Mouse (Mus musculus) left cerebral cortex, postnatal 36 days (tissue): ENCODE data around the gene Adgrb3. TPM values are rescaled to one million over a fixed set of nuclear protein-coding genes. Genes with fewer than 3 reads are reported as not detected.

Source experiments
- DNase-seq, 2 experiments: peaks; one replicate each; pipeline ENCODE4 v3.0.0; 2021 to 2022; ENCODE audit warnings: low spot score in 2 of 2, mixed read lengths in 1 of 2
- intact Hi-C: fragments of 180-260 bp; cut with DNase I; formaldehyde crosslinking; loops from one replicate; pipeline ENCODE4 v1.15.1; 2025
- total RNA-seq, 2 experiments: library from RNA; stranded (reverse); gene quantifications; 2 replicates each; pipeline ENCODE4 v1.2.3; 2021

Gene Adgrb3
- total RNA-seq, 2 experiments from 2014 or later: 102 to 114 TPM

GRCm38 (mm10) chr1:25415084-25415483, 414.4 kb downstream of the Adgrb3 start:
- intact Hi-C loops: no loop called here

GRCm38 (mm10) chr1:25364186-25364585, 465.3 kb downstream of the Adgrb3 start:
- DNase-seq: no peak
- intact Hi-C loops: no loop called here

More at GRCm38 (mm10) chr1:25415084-25415483, 414.4 kb downstream of the Adgrb3 start:
- DNase-seq: no peak

- intact Hi-C loops: no loop called here
These were observed 471.0 kb downstream of the Adgrb3 start for GRCm38 (mm10) chr1:25358554-25358953.

GRCm38 (mm10) chr1:25355486-25355885, 474.0 kb downstream of the Adgrb3 start:
- DNase-seq: no peak
- intact Hi-C loops: no loop called here

More at GRCm38 (mm10) chr1:25358554-25358953, 471.0 kb downstream of the Adgrb3 start:
- DNase-seq: no peak

GRCm38 (mm10) chr1:25344876-25345275, 484.6 kb downstream of the Adgrb3 start:
- intact Hi-C loops: no loop called here

GRCm38 (mm10) chr1:25325406-25325805, 504.1 kb downstream of the Adgrb3 start:
- no peak for DNase-seq
- intact Hi-C loops: no loop called here

More at GRCm38 (mm10) chr1:25344876-25345275, 484.6 kb downstream of the Adgrb3 start:
- DNase-seq: no peak

- intact Hi-C loops: no loop called here
- DNase-seq: no peak
These were observed 512.4 kb downstream of the Adgrb3 start for GRCm38 (mm10) chr1:25317142-25317541.

GRCm38 (mm10) chr1:25312344-25312743, 517.2 kb downstream of the Adgrb3 start:
- intact Hi-C loops: no loop called here
- no peak for DNase-seq

- DNase-seq: no peak
- intact Hi-C loops: no loop called here
These were observed 519.4 kb downstream of the Adgrb3 start for GRCm38 (mm10) chr1:25310066-25310465.

- intact Hi-C loops: no loop called here
- no peak for DNase-seq
These were observed 548.0 kb downstream of the Adgrb3 start for GRCm38 (mm10) chr1:25281471-25281870.

GRCm38 (mm10) chr1:25250562-25250961, 578.9 kb downstream of the Adgrb3 start:
- DNase-seq: no peak
- intact Hi-C loops: no loop called here

- intact Hi-C loops: no loop called here
- no peak for DNase-seq
These were observed 587.1 kb downstream of the Adgrb3 start for GRCm38 (mm10) chr1:25242436-25242835.

GRCm38 (mm10) chr1:25229245-25229750, 600.2 kb downstream of the Adgrb3 start:
- peak; percentile 14 to 31 for DNase-seq
- intact Hi-C loops: loop anchor here (10.0 kb wide), 3 partner anchors 64 to 596 kb away; partner anchors contain the start of gene Adgrb3

- DNase-seq: peak; percentile 77 to 83
- intact Hi-C loops: loop anchor here (10.0 kb wide), 3 partner anchors 64 to 596 kb away; partner anchors contain the start of gene Adgrb3
These were observed 600.9 kb downstream of the Adgrb3 start for GRCm38 (mm10) chr1:25228381-25229244.

- no peak for DNase-seq
- intact Hi-C loops: loop anchor here (10.0 kb wide), 3 partner anchors 63 to 597 kb away; partner anchors contain the start of gene Adgrb3
These were observed 601.6 kb downstream of the Adgrb3 start for GRCm38 (mm10) chr1:25227880-25228279.

- intact Hi-C loops: no loop called here
These were observed 624.9 kb downstream of the Adgrb3 start for GRCm38 (mm10) chr1:25204636-25205035.

GRCm38 (mm10) chr1:25199392-25199791, 630.1 kb downstream of the Adgrb3 start:
- intact Hi-C loops: no loop called here
- no peak for DNase-seq

More at GRCm38 (mm10) chr1:25204636-25205035, 624.9 kb downstream of the Adgrb3 start:
- no peak for DNase-seq

- no peak for DNase-seq
- intact Hi-C loops: no loop called here
These were observed 637.5 kb downstream of the Adgrb3 start for GRCm38 (mm10) chr1:25191986-25192385.

- intact Hi-C loops: no loop called here
- no peak for DNase-seq
These were observed 640.2 kb downstream of the Adgrb3 start for GRCm38 (mm10) chr1:25189261-25189660.

GRCm38 (mm10) chr1:25185909-25186308, 643.6 kb downstream of the Adgrb3 start:
- DNase-seq: no peak
- intact Hi-C loops: no loop called here

GRCm38 (mm10) chr1:25181881-25182280, 647.6 kb downstream of the Adgrb3 start:
- intact Hi-C loops: no loop called here
- no peak for DNase-seq
